Mouse (Mus musculus) MEL (cell line): ENCODE data around the gene Gm20388. TPM values are rescaled to one million over a fixed set of nuclear protein-coding genes. Genes with fewer than 3 reads are reported as not detected.
A peak's percentile ranks its signal among the peaks of the same experiment; 100 is the strongest.

Experiments
- DNase-seq: peaks from one replicate; pipeline ENCODE4 v3.0.0; 2011; ENCODE audit warnings: low read depth, low spot score
- H3K27ac ChIP-seq: 2 replicates; pipeline ENCODE4 v1.5.1; 2012; ENCODE audit warnings: low read depth, mild to moderate bottlenecking, control low read depth, low read length, moderate library complexity; ENCODE audit not compliant: control insufficient read depth
- H3K27me3 ChIP-seq, 2 experiments: fragments of 150-350 bp in 1 of 2; sonication (generic) in 1 of 2; 2 replicates each; pipeline ENCODE4 v1.6.1; 2012; ENCODE audit warnings: low read length in 2 of 2, mild to moderate bottlenecking in 2 of 2, improper control_type of control experiment in 1 of 2, moderate library complexity in 1 of 2; ENCODE audit not compliant: insufficient read depth in 2 of 2, control insufficient read depth in 1 of 2
- H3K36me3 ChIP-seq, 2 experiments: 2 replicates each; pipeline ENCODE4 v1.6.1; 2012 to 2014; ENCODE audit warnings: low read length in 2 of 2, improper control_type of control experiment in 1 of 2, inconsistent platforms in 1 of 2, mild to moderate bottlenecking in 1 of 2; ENCODE audit not compliant: insufficient read depth in 2 of 2, control insufficient read depth in 1 of 2
- H3K4me1 ChIP-seq, 2 experiments: fragments of 150-350 bp in 1 of 2; sonication (generic) in 1 of 2; 2 replicates each; pipeline ENCODE4 v1.6.1; 2012; ENCODE audit warnings: low read length in 2 of 2, improper control_type of control experiment in 1 of 2, mild to moderate bottlenecking in 1 of 2; ENCODE audit not compliant: insufficient read depth in 2 of 2, control insufficient read depth in 1 of 2
- H3K4me3 ChIP-seq, 2 experiments: fragments of 150-350 bp in 1 of 2; sonication (generic) in 1 of 2; 2 replicates each; pipeline ENCODE4 v1.5.1; 2012; ENCODE audit warnings: low read depth in 2 of 2, low read length in 2 of 2, mild to moderate bottlenecking in 2 of 2, moderate library complexity in 2 of 2, control low read depth in 1 of 2, improper control_type of control experiment in 1 of 2; ENCODE audit not compliant: control insufficient read depth in 1 of 2, insufficient read depth in 1 of 2
- H3K79me2 ChIP-seq: 2 replicates; pipeline ENCODE4 v1.6.1; 2012; ENCODE audit warnings: mild to moderate bottlenecking, low read length, moderate library complexity; ENCODE audit not compliant: control insufficient read depth, poor library complexity, insufficient read depth
- H3K9ac ChIP-seq: 2 replicates; pipeline ENCODE4 v1.6.1; 2012; ENCODE audit warnings: low read depth, mild to moderate bottlenecking, control low read depth, low read length, moderate library complexity; ENCODE audit not compliant: control insufficient read depth, poor library complexity, severe bottlenecking
- H3K9me3 ChIP-seq: fragments of 150-350 bp; sonication (generic); replicated peaks from 2 replicates; pipeline ENCODE4 v1.6.1; 2012; ENCODE audit warnings: mild to moderate bottlenecking, low read length, improper control_type of control experiment, moderate library complexity; ENCODE audit not compliant: insufficient read depth
- BHLHE40 ChIP-seq: IDR thresholded peaks from 2 replicates; pipeline ENCODE4 v1.6.1; 2012; ENCODE audit warnings: low read depth, mild to moderate bottlenecking, inconsistent platforms, low read length, improper control_type of control experiment, borderline replicate concordance
- CTCF ChIP-seq, 3 experiments: IDR thresholded peaks in 2 of 3; conservative IDR thresholded peaks in 1 of 3; 2 replicates each; pipeline ENCODE4 v1.5.1; 2011 to 2012; ENCODE audit warnings: low read length in 3 of 3, low read depth in 2 of 3, mild to moderate bottlenecking in 2 of 3, improper control_type of control experiment in 1 of 3, inconsistent platforms in 1 of 3, mixed read lengths in 1 of 3, moderate library complexity in 1 of 3; ENCODE audit not compliant: control insufficient read depth in 1 of 3, insufficient read depth in 1 of 3, poor library complexity in 1 of 3, severe bottlenecking in 1 of 3
- E2F4 ChIP-seq: IDR thresholded peaks from 2 replicates; pipeline ENCODE4 v1.6.1; 2011; ENCODE audit warnings: low read depth, low read length, improper control_type of control experiment, borderline replicate concordance
- EP300 ChIP-seq, 2 experiments: IDR thresholded peaks; 2 replicates each; pipeline ENCODE4 v1.6.1; 2011; ENCODE audit warnings: improper control_type of control experiment in 2 of 2, low read length in 2 of 2, low read depth in 1 of 2, mild to moderate bottlenecking in 1 of 2
- ETS1 ChIP-seq: IDR thresholded peaks from 2 replicates; pipeline ENCODE4 v1.6.1; 2012; ENCODE audit warnings: low read depth, mild to moderate bottlenecking, inconsistent platforms, low read length, improper control_type of control experiment, moderate library complexity
- GATA1 ChIP-seq: IDR thresholded peaks from 2 replicates; pipeline ENCODE4 v1.6.1; 2011; ENCODE audit warnings: low read depth, low read length, improper control_type of control experiment
- MEF2A ChIP-seq: IDR thresholded peaks from 2 replicates; pipeline ENCODE4 v1.6.1; 2014; ENCODE audit warnings: low read depth, mild to moderate bottlenecking, inconsistent platforms, low read length, improper control_type of control experiment; ENCODE audit not compliant: poor library complexity, insufficient replicate concordance, severe bottlenecking; ENCODE audit errors: extremely low read depth
- MYB ChIP-seq: IDR thresholded peaks from 2 replicates; pipeline ENCODE4 v1.6.1; 2011; ENCODE audit warnings: mild to moderate bottlenecking, low read depth, low read length, improper control_type of control experiment
- MYC ChIP-seq: IDR thresholded peaks from 2 replicates; pipeline ENCODE4 v1.6.1; 2011; ENCODE audit warnings: low read depth, mild to moderate bottlenecking, low read length, improper control_type of control experiment, moderate library complexity
- POLR2A ChIP-seq, 2 experiments: IDR thresholded peaks; 2 replicates each; pipeline ENCODE4 v1.6.1; 2011 to 2012; ENCODE audit warnings: low read length in 2 of 2, mild to moderate bottlenecking in 2 of 2, control low read depth in 1 of 2, improper control_type of control experiment in 1 of 2, low read depth in 1 of 2, moderate library complexity in 1 of 2; ENCODE audit not compliant: control insufficient read depth in 1 of 2, insufficient read depth in 1 of 2, poor library complexity in 1 of 2
- SIN3A ChIP-seq: IDR thresholded peaks from 2 replicates; pipeline ENCODE4 v1.6.1; 2012; ENCODE audit warnings: low read length, improper control_type of control experiment, inconsistent platforms
- TAL1 ChIP-seq: IDR thresholded peaks from 2 replicates; pipeline ENCODE4 v1.6.1; 2012; ENCODE audit warnings: mild to moderate bottlenecking, inconsistent platforms, low read length, moderate library complexity, mixed read lengths
- TBP ChIP-seq: IDR thresholded peaks from 2 replicates; pipeline ENCODE4 v1.8.0; 2011; ENCODE audit warnings: low read depth, low read length, improper control_type of control experiment
- TCF12 ChIP-seq: IDR thresholded peaks from 2 replicates; pipeline ENCODE4 v1.6.1; 2014; ENCODE audit warnings: low read depth, mild to moderate bottlenecking, inconsistent platforms, low read length, improper control_type of control experiment, moderate library complexity
- UBTF ChIP-seq: IDR thresholded peaks from 2 replicates; pipeline ENCODE4 v1.6.1; 2012; ENCODE audit warnings: low read depth, mild to moderate bottlenecking, inconsistent platforms, low read length, improper control_type of control experiment, moderate library complexity, borderline replicate concordance; ENCODE audit not compliant: insufficient read depth
- ZNF384 ChIP-seq: IDR thresholded peaks from 2 replicates; pipeline ENCODE4 v1.6.1; 2012; ENCODE audit warnings: low read depth, mild to moderate bottlenecking, inconsistent platforms, low read length, improper control_type of control experiment
- polyA plus RNA-seq, 2 experiments: library from polyadenylated mRNA; stranded (reverse) in 1 of 2; unstranded in 1 of 2; fragments of >175 nt in 1 of 2; fragments of >200 nt in 1 of 2; gene quantifications; 2 replicates each; pipeline versions ENCODE4 v1.2.1 to v1.2.4; 2012; ENCODE audit warnings: low replicate concordance in 2 of 2, low read depth in 1 of 2; ENCODE audit not compliant: insufficient read length in 2 of 2, insufficient read depth in 1 of 2, missing spikeins in 1 of 2
- total RNA-seq: library from RNA; depleted of rRNA; stranded (reverse); fragments of 300-350 nt; gene quantifications from 2 replicates; pipeline ENCODE4 v1.2.3, GENCODE M21; 2012

Gene Gm20388
- total and polyA plus RNA-seq, 3 experiments = 11.1 to 17.8 TPM; not detected in 1

GRCm38 (mm10) chr8:120573866-120574265, 663.2 kb downstream of the Gm20388 start:
- Histone ChIP-seq H3K4me1 (no peaks in the 10 kb centered on the region), H3K9me3 (no peaks in the 10 kb centered on the region)
- TF ChIP-seq TCF12 (no peak), BHLHE40 (no peak), ETS1 (no peak)
- TF ChIP-seq, all 39 proteins: peak for 0
- no peaks in the 10 kb centered on the region for H3K27me3 ChIP-seq
- no peak for DNase-seq
- H3K9ac ChIP-seq = no peak overlapping the region
- H3K27ac ChIP-seq = no peak overlapping the region
- H3K79me2 ChIP-seq = no peaks in the 10 kb centered on the region
- no peak overlapping the region for H3K4me3 ChIP-seq
- peaks cover 0 to 29% of the 10 kb centered on the region in 2 experiments; a peak in 2 of 4 replicates for H3K36me3 ChIP-seq

- Histone ChIP-seq H3K9ac (no peak overlapping the region), H3K79me2 (no peaks in the 10 kb centered on the region), H3K9me3 (no peaks in the 10 kb centered on the region), H3K36me3 (peaks cover 0 to 28% of the 10 kb centered on the region in 2 experiments; a peak in 2 of 4 replicates), H3K4me1 (no peaks in the 10 kb centered on the region), H3K27ac (no peak overlapping the region), H3K27me3 (no peaks in the 10 kb centered on the region), H3K4me3 (no peak overlapping the region)
- DNase-seq = no peak
- no peak for TF ChIP-seq UBTF
- TF ChIP-seq TBP = no peak
- TF ChIP-seq CTCF (IDR thresholded peaks at IDR 0.05 in 2 of 3, conservative IDR thresholded peaks at IDR 0.05 in 1 of 3; ENCODE audit: control insufficient read depth in 1 of 3, insufficient read depth in 1 of 3, low read depth in 2 of 3, low read length in 3 of 3, poor library complexity in 1 of 3, severe bottlenecking in 1 of 3) = no peak
- no peak for TF ChIP-seq GATA1
- no peak for TF ChIP-seq TAL1
- TF ChIP-seq ZNF384 = no peak
- TF ChIP-seq SIN3A = no peak
- no peak; a peak in 1 of 4 replicates for TF ChIP-seq POLR2A (IDR thresholded peaks at IDR 0.05; ENCODE audit: control insufficient read depth in 1 of 2, insufficient read depth in 1 of 2, low read depth in 1 of 2, low read length in 2 of 2, poor library complexity in 1 of 2)
- TF ChIP-seq MEF2A = no peak
- no peak for TF ChIP-seq E2F4
- no peak for TF ChIP-seq MYB
- no peak for TF ChIP-seq MYC
Observed at GRCm38 (mm10) chr8:120574941-120575340, 664.3 kb downstream of the Gm20388 start.

GRCm38 (mm10) chr8:120575801-120576200, 665.2 kb downstream of the Gm20388 start:
- DNase-seq = no peak
- Histone ChIP-seq H3K27me3 (no peaks in the 10 kb centered on the region), H3K36me3 (peaks cover 0 to 23% of the 10 kb centered on the region in 2 experiments; a peak in 2 of 4 replicates), H3K27ac (no peak overlapping the region), H3K9me3 (no peaks in the 10 kb centered on the region), H3K79me2 (no peaks in the 10 kb centered on the region), H3K4me1 (no peaks in the 10 kb centered on the region), H3K9ac (no peak overlapping the region), H3K4me3 (no peak overlapping the region)
- TF ChIP-seq POLR2A (IDR thresholded peaks at IDR 0.05; ENCODE audit: control insufficient read depth in 1 of 2, insufficient read depth in 1 of 2, low read depth in 1 of 2, low read length in 2 of 2, poor library complexity in 1 of 2) (0 out of 4 replicates have a peak, but pooled peaks of 1 of the 2 experiments have one; percentile 25), EP300 (IDR thresholded peaks at IDR 0.05; ENCODE audit: low read depth in 1 of 2, low read length in 2 of 2) (no peak)
